Mouse (Mus musculus): ENCODE measurements around the gene Eef1a1.

DNA sequence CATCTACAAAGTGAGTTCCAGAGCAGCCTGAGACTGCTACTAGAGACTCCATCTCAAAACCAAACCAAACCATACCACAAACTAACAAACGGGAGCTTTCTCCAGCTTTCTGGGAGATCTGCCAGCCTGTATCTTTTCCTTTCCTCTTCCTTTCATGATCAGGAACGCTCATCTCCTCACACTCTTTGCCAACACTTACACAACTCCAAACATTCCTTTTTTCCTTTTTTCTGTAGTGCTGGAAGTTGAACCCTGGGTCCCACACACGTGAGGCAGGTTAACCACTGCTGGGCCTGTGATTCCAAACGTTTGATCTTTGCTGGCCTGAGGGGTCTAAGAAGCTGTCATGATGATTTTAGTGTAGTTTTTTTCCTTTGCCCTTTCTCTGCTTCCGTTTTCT is 42.9 kb upstream of the Eef1a1 start:
- TF ChIP-seq CTCF (IDR thresholded peaks at IDR 0.05; ENCODE audit: insufficient read depth, low read length) (no peak), POLR2A (IDR thresholded peaks at IDR 0.05; ENCODE audit: borderline replicate concordance, extremely low read depth, low read depth, low read length) (no peak)

Measured in lung, adult 2 months (tissue).